Mouse (Mus musculus) lung, embryonic 14.5 days (tissue): Measurements from ENCODE around the gene Hsd17b12. TPM values are rescaled to one million over a fixed set of nuclear protein-coding genes. Genes with fewer than 3 reads are reported as not detected.

Experiments
- ATAC-seq: fragments of 200-750 bp; cut with Nextera tagmentation; 2 replicates; pipeline ENCODE4 v1.8.0; 2017; ENCODE audit warnings: mild to moderate bottlenecking, moderate TSS enrichment, moderate library complexity; ENCODE audit not compliant: insufficient read depth
- DNase-seq: peaks from one replicate; pipeline ENCODE4 v3.0.0-alpha.2; 2015
- H3K27ac ChIP-seq: fragments of 300-500 bp; sonication (generic); 2 replicates; pipeline ENCODE4 v1.5.1; 2014; ENCODE audit warnings: low read depth, mild to moderate bottlenecking, moderate library complexity
- H3K27me3 ChIP-seq: fragments of 300-500 bp; sonication (generic); 2 replicates; pipeline ENCODE4 v1.6.1; 2014; ENCODE audit warnings: low read length, control low read depth; ENCODE audit not compliant: insufficient read depth
- H3K36me3 ChIP-seq: fragments of 300-500 bp; sonication (generic); 2 replicates; pipeline ENCODE4 v1.6.1; 2014; ENCODE audit warnings: control low read depth; ENCODE audit not compliant: insufficient read depth
- H3K4me1 ChIP-seq: fragments of 300-500 bp; sonication (generic); 2 replicates; pipeline ENCODE4 v1.6.1; 2014; ENCODE audit warnings: antibody characterized with exemption, control low read depth; ENCODE audit not compliant: insufficient read depth
- H3K4me2 ChIP-seq: fragments of 300-500 bp; sonication (generic); 2 replicates; pipeline ENCODE4 v1.6.1; 2014; ENCODE audit warnings: mild to moderate bottlenecking
- H3K4me3 ChIP-seq: fragments of 300-500 bp; sonication (generic); 2 replicates; pipeline ENCODE4 v1.5.1; 2014; ENCODE audit warnings: low read depth, low read length
- H3K9ac ChIP-seq: fragments of 300-500 bp; sonication (generic); 2 replicates; pipeline ENCODE4 v1.6.1; 2014
- H3K9me3 ChIP-seq: fragments of 300-500 bp; sonication (generic); 2 replicates; pipeline ENCODE4 v1.6.1; 2016; ENCODE audit warnings: low read depth, low read length, control low read depth
- CTCF ChIP-seq: IDR thresholded peaks from 2 replicates; pipeline ENCODE4 v1.5.1; 2016; ENCODE audit warnings: antibody characterized with exemption, low read depth
- WGBS: fragments of 180-500 bp; shearing (Covaris S2); extraction: QIAGEN DNeasy Blood & Tissue Kit; methylation state at CpG from one replicate; pipeline ENCODE4 v1.1.7; 2014; 5-methylcytosine and 5-hydroxymethylcytosine counted together
- microRNA-seq: library from miRNA; unstranded; fragments of <30 nt; microRNA quantifications from one replicate; pipeline ENCODE4, GENCODE M21; 2016; ENCODE audit warnings: borderline number of aligned reads
- polyA plus RNA-seq: library from polyadenylated mRNA; unstranded; fragments of >200 nt; fragmentation: Nextera tagmentation; extraction: Ambion mirVana; gene quantifications from 2 replicates; pipeline ENCODE4 v1.2.1, GENCODE M21; 2014

The Hsd17b12 gene
- polyA plus RNA-seq, 1 experiment from 2014 or later, result 127 TPM

- Histone ChIP-seq H3K36me3 (peaks cover 83% of the 10 kb centered on the region), H3K27me3 (no peaks in the 10 kb centered on the region), H3K4me1 (no peaks in the 10 kb centered on the region), H3K4me3 (no peak overlapping the region), H3K27ac (no peak overlapping the region), H3K9me3 (no peaks in the 10 kb centered on the region), H3K9ac (no peak overlapping the region), H3K4me2 (no peak overlapping the region)
- DNase-seq, result peak; percentile 5
- TF ChIP-seq CTCF, result no peak
- WGBS, result 56% methylated on average over 3 of the region's 3 CpGs
- no peak for ATAC-seq
These were observed 166.4 kb downstream of the Hsd17b12 start for GRCm38 (mm10) chr2:93991336-93991735.

- 91% methylated on average over 2 of the region's 2 CpGs for WGBS
- Histone ChIP-seq H3K4me2 (no peak overlapping the region), H3K9me3 (no peaks in the 10 kb centered on the region), H3K27ac (no peak overlapping the region), H3K9ac (no peak overlapping the region), H3K4me3 (no peak overlapping the region), H3K4me1 (no peaks in the 10 kb centered on the region), H3K27me3 (no peaks in the 10 kb centered on the region), H3K36me3 (peaks cover 67% of the 10 kb centered on the region)
- no peak for TF ChIP-seq CTCF
- ATAC-seq, result no peak
- DNase-seq, result no peak
These were observed 169.3 kb downstream of the Hsd17b12 start for GRCm38 (mm10) chr2:93988440-93988839.

Small RNA genes within 50 kb of the gene (microRNA-seq; reads per million reads assigned to microRNA genes)
- not detected for gene Gm23630

Other genes starting within 250 kb of the Hsd17b12 start
- gene Gm13889, start 200.8 kb downstream of the Hsd17b12 start, polyA plus RNA-seq, result 40.7 and 45.3 TPM in 2 replicates
- gene Gm27027, start 161.6 kb downstream of the Hsd17b12 start, polyA plus RNA-seq, result not detected in 2 replicates
- gene Alkbh3, start 147.2 kb downstream of the Hsd17b12 start, polyA plus RNA-seq, result 69.3 and 74.9 TPM in 2 replicates
- 18.1 and 20.1 TPM in 2 replicates for gene Ttc17, start 248.7 kb upstream of the Hsd17b12 start, polyA plus RNA-seq